Mouse (Mus musculus) megakaryocyte, embryonic 14.5 days (primary cell): Measurements from ENCODE around the gene Scn3b.

Experiments used
- FLI1 ChIP-seq: IDR thresholded peaks from 2 replicates; pipeline ENCODE4 v1.6.1; 2012; ENCODE audit warnings: low read length, inconsistent platforms, mixed read lengths
- GATA1 ChIP-seq: IDR thresholded peaks from 3 replicates; pipeline ENCODE4 v1.6.1; 2012; ENCODE audit warnings: mixed read lengths, low read length, inconsistent platforms, borderline replicate concordance

- TF ChIP-seq FLI1 (no peak), GATA1 (no peak)
Measured at GRCm38 (mm10) chr9:40317735-40318134, 48.7 kb downstream of the Scn3b start.
